Mouse (Mus musculus) forebrain, embryonic 14.5 days (tissue): ENCODE data around the gene Kri1. TPM values are rescaled to one million over a fixed set of nuclear protein-coding genes. Genes with fewer than 3 reads are reported as not detected.
A peak's percentile ranks its signal among the peaks of the same experiment; 100 is the strongest.
"Not testable (repeated sequence)": the region's sequence is repeated elsewhere in the genome, so short reads cannot be mapped to it uniquely, and the experiment has no call there.

Experiments used
- ATAC-seq: fragments of 200-750 bp; cut with Nextera tagmentation; 2 replicates; pipeline ENCODE4 v1.8.0; 2017; ENCODE audit warnings: mild to moderate bottlenecking, moderate library complexity
- DNase-seq: peaks from one replicate; pipeline ENCODE4 v3.0.0-alpha.2; 2015; ENCODE audit warnings: low spot score
- H3K27ac ChIP-seq: fragments of 300-500 bp; sonication (generic); 2 replicates; pipeline ENCODE4 v1.5.1; 2014; ENCODE audit warnings: low read depth, mild to moderate bottlenecking, control low read depth, low read length, moderate library complexity
- H3K27me3 ChIP-seq: fragments of 300-500 bp; sonication (generic); replicated peaks from 2 replicates; pipeline ENCODE4 v1.6.1; 2014; ENCODE audit warnings: low read length, control low read depth, mixed read lengths; ENCODE audit not compliant: control insufficient read depth, insufficient read depth
- H3K36me3 ChIP-seq: fragments of 300-500 bp; sonication (generic); 2 replicates; pipeline ENCODE4 v1.6.1; 2014; ENCODE audit warnings: low read length, control low read depth; ENCODE audit not compliant: control insufficient read depth, insufficient read depth
- H3K4me1 ChIP-seq: fragments of 300-500 bp; sonication (generic); 2 replicates; pipeline ENCODE4 v1.6.1; 2014; ENCODE audit warnings: antibody characterized with exemption, low read length, control low read depth; ENCODE audit not compliant: control insufficient read depth, insufficient read depth
- H3K4me2 ChIP-seq: fragments of 300-500 bp; sonication (generic); 2 replicates; pipeline ENCODE4 v1.6.1; 2014; ENCODE audit warnings: mild to moderate bottlenecking, control low read depth, low read length
- H3K4me3 ChIP-seq: fragments of 300-500 bp; sonication (generic); 2 replicates; pipeline ENCODE4 v1.5.1; 2014; ENCODE audit warnings: low read depth, low read length, control low read depth
- H3K9ac ChIP-seq: fragments of 300-500 bp; sonication (generic); 2 replicates; pipeline ENCODE4 v1.6.1; 2014; ENCODE audit warnings: mild to moderate bottlenecking, low read length, control low read depth, moderate library complexity
- H3K9me3 ChIP-seq: fragments of 300-500 bp; sonication (generic); replicated peaks from 2 replicates; pipeline ENCODE4 v1.6.1; 2016; ENCODE audit warnings: low read length, control low read depth, mixed read lengths; ENCODE audit not compliant: control insufficient read depth
- WGBS: fragments of 180-500 bp; shearing (Covaris S2); extraction: QIAGEN DNeasy Blood & Tissue Kit; methylation state at CpG from one replicate; pipeline ENCODE4 v1.1.7; 2014; 5-methylcytosine and 5-hydroxymethylcytosine counted together
- polyA plus RNA-seq: library from polyadenylated mRNA; unstranded; fragments of >200 nt; fragmentation: Nextera tagmentation; extraction: Ambion mirVana; gene quantifications from 2 replicates; pipeline ENCODE4 v1.2.1, GENCODE M21; 2014

The Kri1 gene
- polyA plus RNA-seq, 1 experiment from 2014 or later = 9.8 TPM

- Histone ChIP-seq H3K27ac (no peak overlapping the region), H3K36me3 (peaks cover 92% of the 10 kb centered on the region), H3K4me2 (no peak overlapping the region), H3K9me3 (no peaks in the 10 kb centered on the region), H3K4me3 (no peak overlapping the region), H3K27me3 (no peaks in the 10 kb centered on the region), H3K4me1 (no peaks in the 10 kb centered on the region), H3K9ac (no peak overlapping the region)
- ATAC-seq = no peak
- no peak for DNase-seq
- 90% methylated on average over 3 of the region's 3 CpGs for WGBS
Measured at GRCm38 (mm10) chr9:21274336-21274735, 13.4 kb downstream of the Kri1 start.

- Histone ChIP-seq H3K4me3 (no peak overlapping the region), H3K27ac (no peak overlapping the region), H3K9ac (no peak overlapping the region), H3K36me3 (peaks cover 92% of the 10 kb centered on the region), H3K27me3 (no peaks in the 10 kb centered on the region), H3K4me2 (no peak overlapping the region), H3K4me1 (no peaks in the 10 kb centered on the region), H3K9me3 (no peaks in the 10 kb centered on the region)
- 83% methylated on average over 7 of the region's 7 CpGs for WGBS
- ATAC-seq = no peak
- DNase-seq = no peak
Measured at GRCm38 (mm10) chr9:21273520-21274228, 14.1 kb downstream of the Kri1 start.

GRCm38 (mm10) chr9:21273094-21273493 lies 14.7 kb downstream of the Kri1 start:
- DNase-seq = no peak
- no peak overlapping the region for H3K9ac ChIP-seq
- H3K27me3 ChIP-seq = no peaks in the 10 kb centered on the region
- WGBS = 92% methylated on average over 8 of the region's 8 CpGs
- no peak overlapping the region for H3K4me2 ChIP-seq
- H3K9me3 ChIP-seq = no peaks in the 10 kb centered on the region
- H3K4me1 ChIP-seq = no peaks in the 10 kb centered on the region
- H3K36me3 ChIP-seq = peaks cover 93% of the 10 kb centered on the region
- no peak overlapping the region for H3K4me3 ChIP-seq
- ATAC-seq = no peak
- H3K27ac ChIP-seq = no peak overlapping the region

- H3K9me3 ChIP-seq = no peaks in the 10 kb centered on the region
- H3K9ac ChIP-seq = no peak overlapping the region
- no peak overlapping the region for H3K4me3 ChIP-seq
- no peak for ATAC-seq
- H3K36me3 ChIP-seq = peaks cover 91% of the 10 kb centered on the region
- H3K27ac ChIP-seq = no peak overlapping the region
- H3K4me2 ChIP-seq = no peak overlapping the region
- no peaks in the 10 kb centered on the region for H3K4me1 ChIP-seq
- H3K27me3 ChIP-seq = no peaks in the 10 kb centered on the region
- DNase-seq = no peak
- WGBS = 92% methylated on average over 9 of the region's 9 CpGs
Measured at GRCm38 (mm10) chr9:21272391-21272790, 15.4 kb downstream of the Kri1 start.

GRCm38 (mm10) chr9:21269590-21269989 lies 18.2 kb downstream of the Kri1 start:
- H3K36me3 ChIP-seq = peaks cover 76% of the 10 kb centered on the region
- not testable (repeated sequence) for ATAC-seq, H3K4me1 ChIP-seq, H3K4me2 ChIP-seq, DNase-seq, H3K27me3 ChIP-seq, H3K27ac ChIP-seq, H3K9me3 ChIP-seq, H3K9ac ChIP-seq, H3K4me3 ChIP-seq
- 80% methylated on average over 5 of the region's 5 CpGs for WGBS

GRCm38 (mm10) chr9:21268305-21268704 lies 19.5 kb downstream of the Kri1 start:
- ATAC-seq (no peak), DNase-seq (no peak)
- peaks cover 63% of the 10 kb centered on the region for H3K36me3 ChIP-seq
- no peak overlapping the region for H3K27ac ChIP-seq
- no peak overlapping the region for H3K9ac ChIP-seq
- H3K4me3 ChIP-seq = no peak overlapping the region
- whole genome bisulfite sequencing = 92% methylated on average over 16 of the region's 16 CpGs
- H3K27me3 ChIP-seq = no peaks in the 10 kb centered on the region
- no peak overlapping the region for H3K4me2 ChIP-seq
- no peaks in the 10 kb centered on the region for H3K9me3 ChIP-seq
- H3K4me1 ChIP-seq = peaks cover 8% of the 10 kb centered on the region

GRCm38 (mm10) chr9:21266889-21267288 lies 20.9 kb downstream of the Kri1 start:
- H3K27ac ChIP-seq = no peak overlapping the region
- H3K4me2 ChIP-seq = no peak overlapping the region
- H3K9me3 ChIP-seq = no peaks in the 10 kb centered on the region
- H3K27me3 ChIP-seq = no peaks in the 10 kb centered on the region
- H3K9ac ChIP-seq = no peak overlapping the region
- H3K4me1 ChIP-seq = peaks cover 8% of the 10 kb centered on the region
- no peak overlapping the region for H3K4me3 ChIP-seq
- peaks cover 49% of the 10 kb centered on the region for H3K36me3 ChIP-seq
- no peak for ATAC-seq
- WGBS = 97% methylated on average over 5 of the region's 5 CpGs
- DNase-seq = no peak

GRCm38 (mm10) chr9:21265611-21266010 lies 22.2 kb downstream of the Kri1 start:
- peaks cover 8% of the 10 kb centered on the region for H3K4me1 ChIP-seq
- peaks cover 36% of the 10 kb centered on the region for H3K36me3 ChIP-seq
- no peak for DNase-seq
- 8% methylated on average over 11 of the region's 11 CpGs for WGBS
- H3K27me3 ChIP-seq = 0 out of 2 replicates have a peak, but pooled peaks cover under 1% of the 10 kb centered on the region
- H3K4me2 ChIP-seq = peak overlapping the region; percentile 89
- peak overlapping the region; percentile 87 for H3K9ac ChIP-seq
- ATAC-seq = peak; percentile 4; the same call in 1 of the 2 replicates
- peak overlapping the region; percentile 88 for H3K4me3 ChIP-seq
- peak overlapping the region; percentile 61; the same call in 1 of the 2 replicates for H3K27ac ChIP-seq
- no peaks in the 10 kb centered on the region for H3K9me3 ChIP-seq

GRCm38 (mm10) chr9:21265000-21265561 lies 22.7 kb downstream of the Kri1 start, which contains the start of gene Atg4d:
Atg4d (plus strand) TSS chr9:21265293.
- Histone ChIP-seq H3K36me3 (peaks cover 31% of the 10 kb centered on the region), H3K27ac (peak within 1 kb of the TSS; percentile 61), H3K27me3 (0 out of 2 replicates have a peak, but pooled peaks cover 3% of the 10 kb centered on the region), H3K9me3 (no peaks in the 10 kb centered on the region), H3K4me2 (peak within 1 kb of the TSS; percentile 89), H3K9ac (peak within 1 kb of the TSS; percentile 87), H3K4me1 (peaks cover 8% of the 10 kb centered on the region), H3K4me3 (peak within 1 kb of the TSS; percentile 88)
- peak; percentile 99 for ATAC-seq
- DNase-seq = peak; percentile 99
- WGBS = 0% methylated on average over 45 of the region's 49 CpGs
